Mouse (Mus musculus): ENCODE measurements around the gene Supt3.
A peak's percentile ranks its signal among the peaks of the same experiment; 100 is the strongest.

The Supt3 gene

GRCm38 (mm10) chr17:44967186-44967585, 190.2 kb downstream of the Supt3 start:
- DNase-seq (ENCODE audit: low spot score), result no peak

GRCm38 (mm10) chr17:44970255-44970654, 193.3 kb downstream of the Supt3 start:
- no peak for DNase-seq (ENCODE audit: low spot score)

GRCm38 (mm10) chr17:44973489-44973888, 196.5 kb downstream of the Supt3 start:
- DNase-seq (ENCODE audit: low spot score), result no peak

GRCm38 (mm10) chr17:44977690-44978089, 200.7 kb downstream of the Supt3 start:
- DNase-seq (ENCODE audit: low spot score), result no peak

- DNase-seq (ENCODE audit: low spot score), result no peak
Observed at GRCm38 (mm10) chr17:44987964-44988363, 211.0 kb downstream of the Supt3 start.

- no peak for DNase-seq (ENCODE audit: low spot score)
Observed at GRCm38 (mm10) chr17:45003311-45003710, 226.4 kb downstream of the Supt3 start.

- DNase-seq (ENCODE audit: low spot score), result no peak
Observed at GRCm38 (mm10) chr17:45004477-45005170, 227.7 kb downstream of the Supt3 start.

- no peak for DNase-seq (ENCODE audit: low spot score)
Observed at GRCm38 (mm10) chr17:45007461-45007860, 230.5 kb downstream of the Supt3 start.

GRCm38 (mm10) chr17:45008663-45009062, 231.7 kb downstream of the Supt3 start:
- DNase-seq (ENCODE audit: low spot score), result no peak

GRCm38 (mm10) chr17:45010409-45010808, 233.5 kb downstream of the Supt3 start:
- DNase-seq (ENCODE audit: low spot score), result no peak

- DNase-seq (ENCODE audit: low spot score), result no peak
Observed at GRCm38 (mm10) chr17:45016746-45017145, 239.8 kb downstream of the Supt3 start.

- DNase-seq (ENCODE audit: low spot score), result peak; percentile 24
Observed at GRCm38 (mm10) chr17:45020155-45020930, 243.4 kb downstream of the Supt3 start.

- no peak for DNase-seq (ENCODE audit: low spot score)
Observed at GRCm38 (mm10) chr17:45028441-45028840, 251.5 kb downstream of the Supt3 start.

- no peak for DNase-seq (ENCODE audit: low spot score)
Observed at GRCm38 (mm10) chr17:45029106-45029505, 252.2 kb downstream of the Supt3 start.

- no peak for DNase-seq (ENCODE audit: low spot score)
Observed at GRCm38 (mm10) chr17:45032209-45032608, 255.3 kb downstream of the Supt3 start.

GRCm38 (mm10) chr17:45033617-45034016, 256.7 kb downstream of the Supt3 start:
- no peak for DNase-seq (ENCODE audit: low spot score)

- no peak for DNase-seq (ENCODE audit: low spot score)
Observed at GRCm38 (mm10) chr17:45041084-45041483, 264.1 kb downstream of the Supt3 start.

GRCm38 (mm10) chr17:45045804-45046203, 268.9 kb downstream of the Supt3 start:
- no peak for DNase-seq (ENCODE audit: low spot score)

- DNase-seq (ENCODE audit: low spot score), result no peak
Observed at GRCm38 (mm10) chr17:45046583-45046982, 269.6 kb downstream of the Supt3 start.

GRCm38 (mm10) chr17:45047236-45047635, 270.3 kb downstream of the Supt3 start:
- no peak for DNase-seq (ENCODE audit: low spot score)

- DNase-seq (ENCODE audit: low spot score), result no peak
Observed at GRCm38 (mm10) chr17:45051971-45052370, 275.0 kb downstream of the Supt3 start.

- DNase-seq (ENCODE audit: low spot score), result no peak
Observed at GRCm38 (mm10) chr17:45053371-45053770, 276.4 kb downstream of the Supt3 start.

- DNase-seq (ENCODE audit: low spot score), result no peak
Observed at GRCm38 (mm10) chr17:45054526-45054925, 277.6 kb downstream of the Supt3 start.
